Mouse (Mus musculus): Measurements from ENCODE around the gene Cptp.

Cptp gene

GRCm38 (mm10) chr4:155841651-155842270 lies 27.5 kb downstream of the Cptp start:
- no peak for DNase-seq (ENCODE audit: low spot score)

DNA sequence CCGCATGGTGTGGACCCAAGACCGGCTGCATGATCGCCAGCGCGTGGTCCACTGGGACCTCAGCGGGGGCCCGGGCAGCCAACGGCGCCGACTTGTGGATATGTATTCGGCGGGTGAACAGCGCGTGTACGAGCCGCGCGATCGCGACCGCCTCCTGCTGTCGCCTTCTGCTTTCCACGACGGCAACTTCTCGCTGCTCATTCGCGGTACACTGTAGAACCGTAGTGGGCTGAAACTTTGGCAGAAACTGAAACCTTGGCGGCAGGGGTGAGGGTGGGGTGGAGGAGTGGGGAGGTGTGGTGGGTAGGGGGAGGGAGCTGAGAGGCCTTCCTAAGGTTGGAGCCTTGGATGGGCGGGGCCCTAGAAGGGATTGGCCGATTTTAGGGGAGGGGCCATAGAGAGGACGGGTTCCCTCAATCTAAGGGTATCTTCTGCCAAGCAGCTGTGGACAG lies 28.2 kb downstream of the Cptp start:
- DNase-seq (ENCODE audit: low spot score): peak; percentile 62

DNA sequence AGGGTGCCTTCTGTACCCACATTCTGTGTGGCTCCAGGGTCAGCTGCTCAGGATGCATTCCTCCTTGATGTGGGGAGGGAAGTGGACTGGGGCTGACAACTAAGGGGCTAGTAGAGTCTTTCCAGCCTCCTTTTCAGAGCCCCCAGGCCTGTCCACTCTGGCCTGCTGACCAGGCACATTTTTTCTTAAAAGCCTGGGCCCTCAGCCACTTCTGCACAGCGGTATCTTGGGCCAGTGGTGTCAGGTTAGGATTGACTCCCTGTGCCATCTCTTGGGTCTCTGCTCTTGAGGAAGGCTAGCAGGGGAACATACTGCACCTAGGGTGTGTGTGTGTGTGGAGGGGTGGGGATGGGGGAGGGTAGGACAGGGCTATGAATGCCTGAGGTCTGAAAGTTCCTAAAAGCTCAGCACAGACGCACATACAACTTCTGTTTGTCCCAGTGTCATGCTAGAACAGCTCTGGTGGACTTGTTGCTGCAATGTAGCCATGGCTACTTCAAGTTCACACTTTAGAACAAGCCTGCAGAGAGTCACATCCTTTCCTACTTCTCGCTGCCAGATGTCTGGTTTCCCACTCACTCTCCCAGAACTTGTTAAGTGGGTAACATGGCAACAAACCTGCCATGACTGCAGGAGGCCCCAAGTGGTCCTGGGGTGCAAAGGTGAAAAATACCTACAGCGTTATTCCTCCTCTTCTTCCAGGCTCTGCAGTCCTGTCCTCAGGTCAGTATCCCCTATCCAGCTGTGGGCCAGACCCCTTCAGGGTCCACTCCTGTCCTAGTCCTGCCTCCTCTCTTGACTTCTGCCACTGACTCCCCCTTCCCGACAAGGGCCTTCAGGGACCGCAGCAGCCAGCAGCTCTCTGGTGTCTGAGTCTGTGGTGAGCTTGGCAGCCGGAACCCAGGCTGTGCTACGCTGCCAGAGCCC lies 28.9 kb downstream of the Cptp start:
- no peak for DNase-seq (ENCODE audit: low spot score)

GRCm38 (mm10) chr4:155839483-155839910 lies 29.7 kb downstream of the Cptp start, which contains the start of gene Mxra8:
Gene Mxra8 (plus strand): TSS chr4:155839680.
- DNase-seq (ENCODE audit: low spot score): peak; percentile 85

- DNase-seq (ENCODE audit: low spot score): no peak
These were observed 30.8 kb downstream of the Cptp start for GRCm38 (mm10) chr4:155838187-155839153.

DNA sequence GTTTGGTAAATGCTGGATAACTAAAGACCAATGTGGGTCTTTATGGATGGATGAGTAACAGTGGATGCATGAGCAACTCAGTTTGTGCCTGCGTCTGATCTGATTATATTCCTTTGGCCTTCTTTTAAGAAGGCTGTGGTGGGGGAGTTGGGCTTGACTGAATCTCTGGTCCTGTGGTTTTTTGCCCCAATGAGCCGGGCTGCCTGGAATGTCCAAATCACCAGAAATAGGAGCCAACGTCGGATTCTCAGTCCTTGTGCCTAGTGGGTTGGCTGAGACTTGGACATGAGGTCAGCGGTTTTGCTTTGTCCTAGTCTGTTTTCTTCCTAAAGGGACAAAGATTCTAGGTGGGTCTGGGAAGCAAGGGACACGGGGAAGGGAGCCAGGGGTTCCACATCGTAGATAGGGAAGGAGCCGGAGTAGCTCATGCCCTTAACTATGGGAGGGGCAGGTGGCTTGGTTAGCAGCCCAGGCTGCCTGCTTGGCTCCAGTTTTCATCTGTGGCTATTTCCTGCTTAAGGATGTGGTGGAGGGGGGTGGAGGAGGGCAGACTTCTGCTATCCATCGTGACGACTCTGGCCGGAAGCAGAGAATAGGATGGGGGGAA lies 31.7 kb downstream of the Cptp start:
- no peak for DNase-seq (ENCODE audit: low spot score)

GRCm38 (mm10) chr4:155833836-155834235 lies 35.4 kb downstream of the Cptp start:
- DNase-seq (ENCODE audit: low spot score): peak; percentile 61

- DNase-seq (ENCODE audit: low spot score): no peak
These were observed 36.0 kb downstream of the Cptp start for GRCm38 (mm10) chr4:155833234-155833633.

- DNase-seq (ENCODE audit: low spot score): no peak
These were observed 36.9 kb downstream of the Cptp start for GRCm38 (mm10) chr4:155832321-155832720.

DNA sequence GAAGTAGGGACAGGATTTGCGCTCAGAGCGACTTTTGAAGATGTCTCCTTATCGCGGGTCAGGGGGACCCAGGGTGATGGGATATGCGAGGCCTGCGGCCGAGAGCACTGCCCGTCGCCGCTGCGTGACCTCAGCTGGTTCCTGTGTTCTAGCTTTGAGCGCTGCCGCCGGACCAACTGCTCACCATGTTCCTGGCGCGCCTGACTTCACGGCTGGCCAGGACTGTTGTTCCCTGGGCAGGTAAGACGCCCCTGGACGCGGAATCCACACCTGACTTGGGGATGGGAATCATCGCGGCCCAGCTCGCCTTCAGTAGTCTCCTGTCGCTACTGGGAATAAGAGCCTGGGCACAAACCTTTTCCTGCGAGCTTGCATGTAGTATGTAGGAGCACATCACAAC lies 37.4 kb downstream of the Cptp start:
- DNase-seq (ENCODE audit: low spot score): no peak

GRCm38 (mm10) chr4:155831205-155831766 lies 38.0 kb downstream of the Cptp start, which contains the start of gene Aurkaip1:
Gene Aurkaip1 (plus strand): TSS chr4:155831272.
- DNase-seq (ENCODE audit: low spot score): peak; percentile 91

- no peak for DNase-seq (ENCODE audit: low spot score)
These were observed 38.6 kb downstream of the Cptp start for GRCm38 (mm10) chr4:155830596-155830995.

GRCm38 (mm10) chr4:155829866-155830265 lies 39.4 kb downstream of the Cptp start:
- DNase-seq (ENCODE audit: low spot score): no peak

DNA sequence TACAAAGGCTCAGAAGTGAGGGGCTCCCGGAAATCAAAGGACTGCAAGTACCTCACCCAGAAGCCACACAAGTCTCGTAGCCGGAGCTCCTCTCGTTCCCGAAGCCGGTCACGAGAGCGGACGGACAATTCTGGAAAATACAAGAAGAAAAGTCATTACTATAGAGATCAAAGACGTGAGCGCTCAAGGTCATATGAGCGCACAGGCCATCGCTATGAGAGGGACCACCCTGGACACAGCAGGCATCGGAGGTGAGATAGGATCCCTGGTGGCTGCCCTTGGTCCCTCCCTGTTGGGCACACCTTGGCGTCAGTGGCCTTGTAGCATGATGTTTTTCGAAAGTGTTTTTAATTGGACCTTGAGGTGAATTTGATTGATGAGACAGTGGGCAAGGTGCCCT lies 45.8 kb downstream of the Cptp start:
- DNase-seq (ENCODE audit: low spot score): no peak

DNA sequence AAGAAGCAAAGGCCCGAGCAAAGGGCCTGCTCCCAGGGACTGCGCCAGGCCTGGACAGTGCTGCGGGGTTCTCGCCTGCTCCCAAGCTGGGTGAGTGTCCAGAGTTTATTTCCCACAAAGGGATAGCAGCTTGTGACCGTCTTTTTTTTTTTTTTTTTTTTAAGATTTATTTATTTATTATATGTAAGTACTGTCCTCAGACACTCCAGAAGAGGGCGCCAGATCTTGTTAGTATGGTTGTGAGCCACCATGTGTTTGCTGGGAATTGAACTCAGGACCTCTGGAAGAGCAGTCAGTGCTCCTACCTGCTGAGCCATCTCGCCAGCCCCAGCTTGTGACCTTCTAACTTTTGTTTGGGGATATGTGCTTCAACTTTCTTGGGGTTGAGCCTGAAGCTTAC lies 48.2 kb downstream of the Cptp start:
- no peak for DNase-seq (ENCODE audit: low spot score)

DNA sequence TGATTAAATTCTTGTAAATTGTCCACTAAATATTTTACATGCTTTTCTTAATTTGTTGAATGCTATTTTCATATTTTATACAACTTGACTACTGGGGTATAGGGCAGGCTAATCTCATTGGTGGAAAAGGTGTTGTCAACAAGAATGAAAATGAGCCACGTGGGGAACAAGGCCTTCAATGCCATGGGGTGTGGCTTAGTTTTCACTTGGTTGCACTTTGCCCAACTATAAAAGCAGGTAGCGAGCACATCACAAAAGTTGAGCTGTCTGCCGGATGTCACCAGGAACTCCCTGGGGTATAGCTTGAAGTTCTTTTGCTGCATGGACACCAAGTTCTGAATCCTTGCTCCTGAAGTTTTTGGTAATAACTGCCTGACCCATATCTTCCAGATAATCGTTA lies 51.7 kb downstream of the Cptp start:
- DNase-seq (ENCODE audit: low spot score): no peak
